In genomic region chr7:36697856-36698588, GRCm38 (mm10) we compare ENCODE assay signal across 8 mouse cellular contexts. TPM values are rescaled to one million over a fixed set of nuclear protein-coding genes. Genes with fewer than 3 reads are reported as not detected.
A peak's percentile ranks its signal among the peaks of the same experiment; 100 is the strongest.
DNase-seq lines count a peak whose midpoint lies in the region; ATAC-seq and TF ChIP-seq lines count a peak whose summit lies in the region.

Tshz3 (plus strand) TSS chr7:36698118.

- WGBS in hindbrain, embryonic 11.5 days, result under 1% methylated on average over 30 of the region's 88 CpGs
- WGBS in lung, embryonic 16.5 days, result 1% methylated on average over 28 of the region's 88 CpGs

- DNase-seq in ES-E14 (ENCODE audit: low read depth, low spot score) (no peak), adipocyte (ENCODE audit: low spot score) (no peak)
- DNase-seq in forelimb bud, embryonic 11.5 days (ENCODE audit: low read depth, low spot score), result peak; percentile 19
- DNase-seq in hindbrain, embryonic 11.5 days (ENCODE audit: low spot score), result peak; percentile 85
- peak; percentile 38 to 63 for DNase-seq in layer of hippocampus, postnatal 14 days (ENCODE audit: low spot score in 2 of 2)
- DNase-seq in retina, adult 2 months (ENCODE audit: low read depth, low spot score), result peak; percentile 25

- H3K36me3 ChIP-seq in ES-E14 (ENCODE audit: control insufficient read depth, insufficient read depth, low read length, poor library complexity, severe bottlenecking), result no peaks in the 10 kb centered on the region
- H3K36me3 ChIP-seq in hindbrain, embryonic 11.5 days (ENCODE audit: control insufficient read depth, insufficient read depth, low read length), result no peaks in the 10 kb centered on the region
- H3K36me3 ChIP-seq in lung, embryonic 16.5 days (ENCODE audit: control insufficient read depth, insufficient read depth, low read length), result no peaks in the 10 kb centered on the region

- peak within 1 kb of the TSS; percentile 94 for H3K4me2 ChIP-seq in hindbrain, embryonic 11.5 days (replicated peaks; ENCODE audit: low read depth, low read length)
- peak within 1 kb of the TSS; percentile 80 for H3K4me2 ChIP-seq in lung, embryonic 16.5 days (ENCODE audit: low read depth, low read length)

- in situ Hi-C loops in ES-E14 (cut with MboI; ENCODE audit: low sequenced_read_pairs in 2 of 2, unreplicated experiment in 2 of 2), result loop anchor here (25.0 kb wide), 1 partner anchor 1064 kb away; the partner anchor contains the start of gene Zfp536 (in 2 of the 2)

- no peaks in the 10 kb centered on the region for H3K9me3 ChIP-seq in ES-E14 (ENCODE audit: control insufficient read depth, insufficient read depth, low read depth, low read length)
- H3K9me3 ChIP-seq in hindbrain, embryonic 11.5 days (ENCODE audit: control insufficient read depth, low read length), result no peaks in the 10 kb centered on the region
- H3K9me3 ChIP-seq in lung, embryonic 16.5 days (ENCODE audit: control insufficient read depth, low read length), result no peaks in the 10 kb centered on the region

- peaks cover 0 to 9% of the 10 kb centered on the region in 2 experiments; a peak in 1 of 4 replicates for H3K4me1 ChIP-seq in ES-E14 (ENCODE audit: control insufficient read depth in 2 of 2, insufficient read depth in 2 of 2, low read length in 2 of 2, poor library complexity in 1 of 2)
- no peaks in the 10 kb centered on the region for H3K4me1 ChIP-seq in brown adipose tissue, adult 24 weeks (ENCODE audit: control insufficient read depth, insufficient read depth, insufficient read length, low read length)
- H3K4me1 ChIP-seq in hindbrain, embryonic 11.5 days (replicated peaks; ENCODE audit: control insufficient read depth, insufficient read depth, low read length), result peaks cover 6% of the 10 kb centered on the region; the same call in 1 of the 2 replicates
- peaks cover 17% of the 10 kb centered on the region for H3K4me1 ChIP-seq in lung, embryonic 16.5 days (replicated peaks; ENCODE audit: control insufficient read depth, insufficient read depth, low read length)

- H3K27me3 ChIP-seq in hindbrain, embryonic 11.5 days (ENCODE audit: control insufficient read depth, insufficient read depth, low read length), result peaks cover 14% of the 10 kb centered on the region
- H3K27me3 ChIP-seq in lung, embryonic 16.5 days (ENCODE audit: control insufficient read depth, insufficient read depth, low read depth, low read length), result peaks cover 21% of the 10 kb centered on the region

- no peak within 1 kb of the TSS; the same call in 1 of the 2 replicates for H3K27ac ChIP-seq in ES-E14 (ENCODE audit: insufficient read depth, low read depth, low read length, poor library complexity, severe bottlenecking)
- peak within 1 kb of the TSS; percentile 73 for H3K27ac ChIP-seq in brown adipose tissue, adult 24 weeks (replicated peaks; ENCODE audit: low read depth, low read length)
- peak within 1 kb of the TSS; percentile 93 for H3K27ac ChIP-seq in hindbrain, embryonic 11.5 days (ENCODE audit: low read depth, low read length)
- H3K27ac ChIP-seq in lung, embryonic 16.5 days (ENCODE audit: low read length), result peak within 1 kb of the TSS; percentile 92

- ATAC-seq in hindbrain, embryonic 11.5 days (ENCODE audit: low FRiP score), result peak; percentile 64
- ATAC-seq in lung, embryonic 16.5 days (ENCODE audit: low read depth), result peak; percentile 69

- H3K4me3 ChIP-seq in ES-E14 (ENCODE audit: insufficient read depth in 1 of 2, low read depth in 1 of 2, low read length in 2 of 2, poor library complexity in 1 of 2, severe bottlenecking in 1 of 2), result peak within 1 kb of the TSS; percentile 92 to 98
- H3K4me3 ChIP-seq in brown adipose tissue, adult 24 weeks (ENCODE audit: insufficient read depth, low read depth, low read length), result peak within 1 kb of the TSS; percentile 99
- peak within 1 kb of the TSS; percentile 82 for H3K4me3 ChIP-seq in hindbrain, embryonic 11.5 days (ENCODE audit: low read depth, low read length)
- peak within 1 kb of the TSS; percentile 83 for H3K4me3 ChIP-seq in lung, embryonic 16.5 days (ENCODE audit: low read length)

- peak within 1 kb of the TSS; percentile 81 for H3K9ac ChIP-seq in ES-E14 (ENCODE audit: insufficient read depth, low read depth, low read length, poor library complexity, severe bottlenecking)
- peak within 1 kb of the TSS; percentile 70 for H3K9ac ChIP-seq in hindbrain, embryonic 11.5 days (ENCODE audit: low read depth, low read length)
- peak within 1 kb of the TSS; percentile 88 for H3K9ac ChIP-seq in lung, embryonic 16.5 days (ENCODE audit: low read length)

TF ChIP-seq in ES-E14, 5 proteins besides CTCF, POLR2A, EP300 and RAD21:
- TF ChIP-seq MAFK (IDR thresholded peaks at IDR 0.05; ENCODE audit: insufficient read depth, low read depth, low read length), result no peak
- no peak for TF ChIP-seq ZC3H11A (IDR thresholded peaks at IDR 0.05; ENCODE audit: borderline replicate concordance, low read depth, low read length)
- TF ChIP-seq HCFC1 (IDR thresholded peaks at IDR 0.05; ENCODE audit: borderline replicate concordance, insufficient read depth, low read length), result no peak
- no peak for TF ChIP-seq CHD2 (IDR thresholded peaks at IDR 0.05; ENCODE audit: low read depth, low read length)
- no peak for TF ChIP-seq ZNF384 (IDR thresholded peaks at IDR 0.05; ENCODE audit: low read depth, low read length)

RNA-seq across cellular contexts. Expression of gene Tshz3, which starts in this region (rescaled TPM):
- total RNA-seq in ES-E14 (2012; rRNA removed), result 1.6 and 2.1 TPM in 2 replicates
- 0.58 and 0.79 TPM in 2 replicates for polyA plus RNA-seq in brown adipose tissue, adult 24 weeks (2012; ENCODE audit: insufficient read depth, insufficient read length, missing spikeins)
- 14.4 and 21.3 TPM in 2 replicates for polyA plus RNA-seq in hindbrain, embryonic 11.5 days (2014; fragmentation: Nextera tagmentation; extraction: Ambion mirVana)
- total RNA-seq in layer of hippocampus, postnatal 14 days (2021), result 10 to 100 TPM in 1 of 2 experiments, 1 to 10 TPM in 1; 6.5 to 11.8 TPM
- 11.5 and 12.1 TPM in 2 replicates for polyA plus RNA-seq in lung, embryonic 16.5 days (2015; fragmentation: Nextera tagmentation; extraction: Ambion mirVana)

Comparison
In these comparisons a context has a peak if more than half of its experiments do, and no peak if none do; other contexts are left out.
1. DNase-seq: peak in forelimb bud, embryonic 11.5 days (single experiment), hindbrain, embryonic 11.5 days (single experiment), layer of hippocampus, postnatal 14 days (2 of 2) and retina, adult 2 months (single experiment); none in ES-E14 (single experiment) and adipocyte (single experiment).
2. Peak in every context shown above with its lines, with median percentiles within 50 percentile points of each other: H3K4me3 ChIP-seq and H3K9ac ChIP-seq.